Mouse (Mus musculus) testis, adult 2 months (tissue): ENCODE measurements around the gene Bpifb9a. TPM values are rescaled to one million over a fixed set of nuclear protein-coding genes. Genes with fewer than 3 reads are reported as not detected.
"Not testable (repeated sequence)": the region's sequence is repeated elsewhere in the genome, so short reads cannot be mapped to it uniquely, and the experiment has no call there.

Experiments
- H3K27ac ChIP-seq: fragments of 200-500 bp; 2 replicates; pipeline ENCODE4 v1.5.1; 2012; ENCODE audit warnings: low read depth, low read length; ENCODE audit not compliant: control insufficient read depth, insufficient read depth
- H3K27me3 ChIP-seq: fragments of 200-500 bp; 2 replicates; pipeline ENCODE4 v1.6.1; 2012; ENCODE audit warnings: mild to moderate bottlenecking, low read length, moderate library complexity; ENCODE audit not compliant: control insufficient read depth, insufficient read depth
- H3K36me3 ChIP-seq: fragments of 200-500 bp; 2 replicates; pipeline ENCODE4 v1.6.1; 2012; ENCODE audit warnings: mild to moderate bottlenecking, low read length; ENCODE audit not compliant: control insufficient read depth, insufficient read depth
- H3K4me1 ChIP-seq: fragments of 200-500 bp; 2 replicates; pipeline ENCODE4 v1.6.1; 2012; ENCODE audit warnings: low read length; ENCODE audit not compliant: control insufficient read depth, insufficient read depth
- H3K4me3 ChIP-seq: fragments of 200-500 bp; 2 replicates; pipeline ENCODE4 v1.5.1; 2012; ENCODE audit warnings: low read depth, mild to moderate bottlenecking, low read length, moderate library complexity, mixed read lengths; ENCODE audit not compliant: control insufficient read depth
- CTCF ChIP-seq: fragments of 200-500 bp; IDR thresholded peaks from 2 replicates; pipeline ENCODE4 v1.5.1; 2012; ENCODE audit warnings: low read depth, mild to moderate bottlenecking, inconsistent platforms, low read length, moderate library complexity; ENCODE audit not compliant: control insufficient read depth, insufficient read depth, insufficient replicate concordance
- POLR2A ChIP-seq: fragments of 200-500 bp; IDR thresholded peaks from 2 replicates; pipeline ENCODE4 v1.6.1; 2012; ENCODE audit warnings: low read depth, mild to moderate bottlenecking, inconsistent platforms, low read length, moderate library complexity; ENCODE audit not compliant: control insufficient read depth
- polyA plus RNA-seq: library from polyadenylated mRNA; depleted of rRNA; stranded (reverse); fragments of >200 nt; gene quantifications from 2 replicates; pipeline ENCODE4 v1.2.3, GENCODE M21; 2012; rRNA removed

Bpifb9a gene
- polyA plus RNA-seq, result not detected in 2 replicates

DNA sequence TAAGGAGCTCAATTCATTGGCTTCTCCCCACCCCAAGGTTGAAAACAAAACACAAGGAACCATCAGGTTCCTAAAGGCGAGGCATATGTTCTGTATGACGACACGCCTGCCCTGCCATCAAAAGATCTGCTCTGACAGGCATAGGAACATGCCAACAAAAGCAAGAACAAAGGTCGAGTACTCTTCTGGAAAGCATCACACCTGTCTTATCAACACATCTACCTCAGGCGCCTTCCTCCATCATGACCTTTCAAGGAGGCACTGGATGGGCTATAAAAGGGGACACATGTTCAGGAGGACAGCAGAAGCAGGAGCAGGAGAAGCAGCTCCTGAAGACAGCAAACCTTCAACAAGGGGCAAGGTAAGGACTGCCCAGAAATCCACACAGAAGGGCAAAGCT lies at the start of gene Bpifb9a:
Bpifb9a (plus strand) TSS at position 301 of the 400 bp plus-strand sequence.
- H3K36me3 ChIP-seq, H3K4me1 ChIP-seq, H3K27me3 ChIP-seq, H3K27ac ChIP-seq, H3K4me3 ChIP-seq: not testable (repeated sequence)

DNA sequence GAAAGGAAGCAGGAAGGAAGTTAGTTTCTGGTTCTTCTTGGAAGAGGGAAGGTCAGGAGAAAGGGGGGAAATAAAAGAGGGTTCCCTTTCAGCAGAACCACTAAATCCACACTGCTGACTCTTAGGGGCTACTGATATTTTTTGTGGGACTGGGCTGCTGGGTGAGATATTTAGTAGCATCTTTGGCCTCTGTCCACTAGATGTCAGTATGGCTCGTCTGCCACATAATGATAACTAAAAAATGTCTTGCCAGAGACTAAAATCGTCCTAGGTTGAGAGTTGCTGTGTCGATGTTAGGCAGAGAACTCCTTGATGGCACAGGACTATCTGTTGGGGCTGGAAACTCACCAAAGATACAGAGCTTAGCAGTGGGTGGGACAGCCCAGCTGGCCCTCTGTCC lies 48.5 kb upstream of the Bpifb9a start:
- TF ChIP-seq CTCF, result no peak
- TF ChIP-seq POLR2A, result no peak
- no peaks in the 10 kb centered on the region for H3K27me3 ChIP-seq
- no peak overlapping the region for H3K4me3 ChIP-seq

DNA sequence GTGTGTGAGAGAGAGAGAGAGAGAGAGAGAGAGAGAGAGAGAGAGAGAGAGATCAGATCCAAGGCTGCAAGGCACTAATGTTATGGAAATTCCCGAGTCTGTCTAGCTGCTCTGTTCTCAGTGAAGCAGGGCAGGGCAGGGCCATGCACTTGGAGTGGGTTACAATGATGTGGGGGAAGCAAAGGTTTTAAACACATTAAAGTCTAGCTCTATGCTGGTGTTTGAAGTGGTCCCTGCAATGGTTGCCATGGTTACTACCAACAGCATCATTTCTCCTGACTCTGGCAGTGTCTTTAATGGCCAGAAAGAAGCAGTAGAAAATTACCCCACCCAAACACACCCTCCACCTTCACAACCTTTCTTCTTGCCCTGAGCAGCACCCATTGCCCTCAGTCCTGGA lies 46.5 kb upstream of the Bpifb9a start:
- TF ChIP-seq POLR2A (no peak), CTCF (no peak)
- Histone ChIP-seq H3K4me1 (peaks cover 6% of the 10 kb centered on the region; the same call in 1 of the 2 replicates), H3K27me3 (no peaks in the 10 kb centered on the region), H3K27ac (no peak overlapping the region), H3K36me3 (no peaks in the 10 kb centered on the region), H3K4me3 (no peak overlapping the region)

More for the DNA sequence above, 48.5 kb upstream of the Bpifb9a start:
- Histone ChIP-seq H3K36me3 (no peaks in the 10 kb centered on the region), H3K4me1 (peaks cover 6% of the 10 kb centered on the region; the same call in 1 of the 2 replicates), H3K27ac (no peak overlapping the region)

DNA sequence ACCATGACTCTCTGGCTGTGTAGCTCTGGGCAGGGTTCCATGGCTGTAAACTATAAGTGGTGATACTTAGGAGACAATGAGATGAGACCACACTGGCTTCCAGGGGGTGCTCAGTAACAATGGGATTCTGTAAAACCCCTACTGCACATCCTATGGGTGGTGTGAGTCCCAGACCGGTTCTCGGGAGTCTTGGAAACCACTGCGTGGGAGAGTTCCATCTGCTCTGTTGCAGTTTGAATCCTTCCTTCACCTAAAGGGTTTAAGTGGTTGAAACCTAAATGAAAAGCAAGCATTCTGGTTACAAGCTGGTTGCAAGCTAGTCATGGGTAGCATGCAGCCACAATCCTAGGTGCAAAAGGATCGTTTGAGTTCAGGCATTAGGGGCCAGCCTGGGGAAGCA lies 45.8 kb upstream of the Bpifb9a start:
- no peaks in the 10 kb centered on the region for H3K27me3 ChIP-seq
- TF ChIP-seq POLR2A (no peak), CTCF (no peak)
- no peak overlapping the region for H3K27ac ChIP-seq
- no peaks in the 10 kb centered on the region for H3K36me3 ChIP-seq
- H3K4me3 ChIP-seq, result no peak overlapping the region
- no peaks in the 10 kb centered on the region; the same call in 1 of the 2 replicates for H3K4me1 ChIP-seq

DNA sequence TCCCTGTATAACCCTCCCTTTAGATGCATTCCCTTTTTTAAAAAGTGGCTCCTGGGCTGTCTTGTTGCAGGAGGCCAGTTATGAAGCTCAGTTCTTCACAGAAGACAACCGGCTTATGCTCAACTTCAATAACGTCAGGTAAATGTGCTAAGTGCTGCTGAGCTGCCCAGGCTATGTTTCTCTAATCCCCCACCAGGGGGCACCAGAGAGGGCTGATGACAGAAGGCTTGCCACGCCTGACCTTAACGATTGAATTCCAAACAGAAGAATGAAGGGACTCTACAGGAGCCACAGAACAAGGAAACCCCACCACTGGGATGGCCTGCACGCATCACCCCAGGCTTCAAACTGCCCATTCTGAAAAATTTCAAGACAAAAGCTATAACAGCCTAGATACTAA lies 42.5 kb upstream of the Bpifb9a start:
- Histone ChIP-seq H3K36me3 (no peaks in the 10 kb centered on the region), H3K4me3 (no peak overlapping the region), H3K27ac (no peak overlapping the region), H3K27me3 (no peaks in the 10 kb centered on the region), H3K4me1 (no peaks in the 10 kb centered on the region; the same call in 1 of the 2 replicates)
- no peak for TF ChIP-seq POLR2A
- peak; percentile 73; the same call in 1 of the 2 replicates for TF ChIP-seq CTCF

DNA sequence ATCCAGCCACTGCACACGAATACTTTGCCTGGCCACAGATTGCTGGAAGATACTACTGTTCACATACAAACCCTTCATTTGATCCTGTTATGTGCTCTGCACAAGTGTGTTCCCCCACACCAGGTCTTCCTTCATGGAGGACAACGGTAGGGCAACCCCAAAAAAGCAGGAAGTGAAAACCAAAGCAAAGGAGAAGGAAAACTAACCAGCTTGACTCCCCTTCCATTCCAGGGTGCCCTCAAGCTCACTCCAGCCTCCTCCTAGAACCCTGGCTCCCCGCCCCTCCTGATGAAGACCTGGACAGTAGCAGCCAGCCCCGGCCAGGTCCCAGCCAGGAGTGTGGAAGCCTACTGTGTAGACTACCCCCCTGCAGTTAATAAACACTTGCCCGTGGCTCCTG lies 37.7 kb upstream of the Bpifb9a start:
- H3K27ac ChIP-seq, result no peak overlapping the region
- no peak overlapping the region for H3K4me3 ChIP-seq
- no peaks in the 10 kb centered on the region for H3K27me3 ChIP-seq
- no peaks in the 10 kb centered on the region for H3K36me3 ChIP-seq
- peaks cover 11% of the 10 kb centered on the region for H3K4me1 ChIP-seq
- TF ChIP-seq POLR2A (no peak), CTCF (no peak)

DNA sequence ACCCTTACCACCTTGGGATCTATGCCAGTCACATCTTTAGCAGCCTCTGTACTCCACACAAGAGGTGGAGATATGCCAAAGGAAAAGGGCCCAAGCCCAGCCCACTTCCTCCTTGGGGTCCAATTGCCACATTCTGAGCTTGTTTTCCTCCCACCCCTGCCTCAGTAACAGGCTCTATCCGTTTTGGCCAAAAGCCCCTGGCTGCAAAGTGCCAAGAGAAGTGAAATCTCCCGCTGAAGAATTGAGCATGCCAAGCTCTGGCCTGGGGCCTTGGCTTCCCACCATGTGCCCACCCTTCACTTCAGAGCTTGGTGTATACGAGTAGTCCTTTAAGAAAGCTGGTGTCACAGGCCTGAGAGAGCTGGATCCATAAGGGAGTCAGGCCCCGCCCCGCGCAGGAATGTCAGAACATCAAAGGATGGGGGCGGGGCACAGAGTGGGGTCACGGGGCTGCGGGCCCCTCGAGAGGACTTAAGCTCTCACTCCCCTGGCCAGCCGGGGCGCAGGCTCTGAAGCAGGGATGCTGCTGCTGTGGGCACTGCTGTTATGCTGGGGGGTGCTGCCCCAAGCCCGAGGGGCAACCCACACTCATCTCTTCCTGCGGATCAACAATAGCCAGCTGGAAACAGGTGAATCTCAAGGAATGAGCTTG lies 34.3 kb upstream of the Bpifb9a start, which contains the start of gene Bpifb5:
Bpifb5 (plus strand) TSS at position 478 of the 652 bp plus-strand sequence.
- Histone ChIP-seq H3K4me1 (peaks cover 11% of the 10 kb centered on the region), H3K27me3 (no peaks in the 10 kb centered on the region), H3K36me3 (no peaks in the 10 kb centered on the region), H3K27ac (peak within 1 kb of the TSS; percentile 18; the same call in 1 of the 2 replicates), H3K4me3 (no peak within 1 kb of the TSS)
- no peak for TF ChIP-seq CTCF
- TF ChIP-seq POLR2A, result no peak
